Mouse (Mus musculus): Measurements from ENCODE around the gene Zfp991. TPM values are rescaled to one million over a fixed set of nuclear protein-coding genes. Genes with fewer than 3 reads are reported as not detected.

The Zfp991 gene
- polyA plus RNA-seq (2017; shearing (Covaris generic)), result 8.2 TPM

GRCm38 (mm10) chr4:147131837-147132459 is at the start of gene Zfp991:
Gene Zfp991 (plus strand): TSS chr4:147132038.

Other genes with a start within 250 kb of the Zfp991 start
- gene Gm21411, start 222.4 kb upstream of the Zfp991 start, polyA plus RNA-seq (2017; shearing (Covaris generic)), result not detected
- 1.8 TPM for gene Zfp989, start 160.1 kb upstream of the Zfp991 start, polyA plus RNA-seq (2017; shearing (Covaris generic))
- 0.38 TPM for gene Rex2, start 110.2 kb upstream of the Zfp991 start, polyA plus RNA-seq (2017; shearing (Covaris generic))
- 0.61 TPM for gene Zfp988, start 173.6 kb downstream of the Zfp991 start, polyA plus RNA-seq (2017; shearing (Covaris generic))
- not detected for gene Zfp978, start 229.3 kb downstream of the Zfp991 start, polyA plus RNA-seq (2017; shearing (Covaris generic))